Mouse (Mus musculus) CH12.LX (cell line): Measurements from ENCODE around the gene Klk15. TPM values are rescaled to one million over a fixed set of nuclear protein-coding genes. Genes with fewer than 3 reads are reported as not detected.
"Not testable (repeated sequence)": the region's sequence is repeated elsewhere in the genome, so short reads cannot be mapped to it uniquely, and the experiment has no call there.

Source experiments
- DNase-seq: peaks from one replicate; pipeline ENCODE4 v3.0.0-alpha.2; 2013; ENCODE audit errors: extremely low read depth
- H3K27ac ChIP-seq: 2 replicates; pipeline ENCODE4 v1.5.1; 2012; ENCODE audit warnings: low read depth, mild to moderate bottlenecking, control low read depth, moderate library complexity; ENCODE audit not compliant: insufficient read depth
- H3K27me3 ChIP-seq: replicated peaks from 2 replicates; pipeline ENCODE3; 2012; ENCODE audit warnings: inconsistent platforms
- H3K36me3 ChIP-seq, 2 experiments: replicated peaks in 1 of 2; 2 replicates each; pipeline versions ENCODE3 to v1.6.1; 2012; ENCODE audit warnings: inconsistent platforms in 1 of 2, low read length in 1 of 2, mild to moderate bottlenecking in 1 of 2, mixed read lengths in 1 of 2, moderate library complexity in 1 of 2; ENCODE audit not compliant: control insufficient read depth in 1 of 2, insufficient read depth in 1 of 2
- H3K4me1 ChIP-seq, 2 experiments: 2 replicates each; pipeline ENCODE4 v1.6.1; 2012; ENCODE audit warnings: inconsistent platforms in 1 of 2, moderate library complexity in 1 of 2; ENCODE audit not compliant: insufficient read depth in 2 of 2, control insufficient read depth in 1 of 2
- H3K4me2 ChIP-seq: 2 replicates; pipeline ENCODE4 v1.6.1; 2012; ENCODE audit warnings: low read depth, mild to moderate bottlenecking, control low read depth; ENCODE audit not compliant: poor library complexity, insufficient read depth, severe bottlenecking
- H3K4me3 ChIP-seq, 3 experiments: fragments of 150-350 bp in 1 of 3; sonication (generic) in 1 of 3; replicated peaks in 1 of 3; 2 replicates each; pipeline versions ENCODE3 to v1.5.1; 2011 to 2012; ENCODE audit warnings: low read depth in 2 of 3, low read length in 2 of 3, mild to moderate bottlenecking in 2 of 3, moderate library complexity in 2 of 3, control low read depth in 1 of 3, improper control_type of control experiment in 1 of 3, inconsistent platforms in 1 of 3, mixed read lengths in 1 of 3; ENCODE audit not compliant: poor library complexity in 1 of 3
- H3K79me2 ChIP-seq: replicated peaks from 2 replicates; pipeline ENCODE4 v1.6.1; 2012; ENCODE audit warnings: mild to moderate bottlenecking, moderate library complexity; ENCODE audit not compliant: control insufficient read depth, poor library complexity, insufficient read depth, severe bottlenecking; ENCODE audit errors: extremely low read depth
- H3K9ac ChIP-seq: 2 replicates; pipeline ENCODE4 v1.6.1; 2012; ENCODE audit warnings: low read depth, mild to moderate bottlenecking, control low read depth, moderate library complexity; ENCODE audit not compliant: insufficient read depth
- H3K9me3 ChIP-seq: replicated peaks from 2 replicates; pipeline ENCODE3; 2012; ENCODE audit warnings: low read length, inconsistent platforms, mixed read lengths
- BHLHE40 ChIP-seq: IDR thresholded peaks from 2 replicates; pipeline ENCODE4 v1.6.1; 2011; ENCODE audit warnings: mild to moderate bottlenecking, low read depth, low read length, improper control_type of control experiment
- CHD1 ChIP-seq: IDR thresholded peaks from 2 replicates; pipeline ENCODE4 v1.6.1; 2012; ENCODE audit warnings: low read depth, low read length, improper control_type of control experiment, inconsistent platforms
- E2F4 ChIP-seq: IDR thresholded peaks from 2 replicates; pipeline ENCODE4 v1.6.1; 2011; ENCODE audit warnings: low read depth, low read length, improper control_type of control experiment; ENCODE audit not compliant: insufficient replicate concordance
- EP300 ChIP-seq: IDR thresholded peaks from 2 replicates; pipeline ENCODE4 v1.6.1; 2011; ENCODE audit warnings: low read length, improper control_type of control experiment
- ETS1 ChIP-seq: conservative IDR thresholded peaks from 2 replicates; pipeline ENCODE4 v1.6.1; 2012; ENCODE audit warnings: low read depth, mild to moderate bottlenecking, inconsistent platforms, low read length, improper control_type of control experiment, moderate library complexity
- GABPA ChIP-seq: IDR thresholded peaks from 2 replicates; pipeline ENCODE4 v1.6.1; 2012; ENCODE audit warnings: low read depth, low read length, improper control_type of control experiment, inconsistent platforms; ENCODE audit not compliant: insufficient replicate concordance
- JUN ChIP-seq: IDR thresholded peaks from 2 replicates; pipeline ENCODE4 v1.6.1; 2011; ENCODE audit warnings: low read depth, mild to moderate bottlenecking, low read length, improper control_type of control experiment, moderate library complexity; ENCODE audit not compliant: insufficient read depth
- JUND ChIP-seq: conservative IDR thresholded peaks from 2 replicates; pipeline ENCODE4 v1.6.1; 2011; ENCODE audit warnings: low read depth, low read length, improper control_type of control experiment
- KAT2A ChIP-seq: IDR thresholded peaks from 2 replicates; pipeline ENCODE4 v1.6.1; 2012; ENCODE audit warnings: low read length, improper control_type of control experiment, inconsistent platforms; ENCODE audit not compliant: insufficient replicate concordance
- MAFK ChIP-seq: IDR thresholded peaks from 2 replicates; pipeline ENCODE4 v1.6.1; 2011; ENCODE audit warnings: low read length, improper control_type of control experiment; ENCODE audit not compliant: insufficient replicate concordance
- MAX ChIP-seq: IDR thresholded peaks from 2 replicates; pipeline ENCODE4 v1.6.1; 2011; ENCODE audit warnings: low read length, improper control_type of control experiment
- MAZ ChIP-seq: IDR thresholded peaks from 2 replicates; pipeline ENCODE4 v1.6.1; 2012; ENCODE audit warnings: low read depth, mild to moderate bottlenecking, inconsistent platforms, low read length, improper control_type of control experiment, moderate library complexity
- MEF2A ChIP-seq: IDR thresholded peaks from 2 replicates; pipeline ENCODE4 v1.6.1; 2014; ENCODE audit warnings: low read depth, mild to moderate bottlenecking, inconsistent platforms, low read length, improper control_type of control experiment, borderline replicate concordance
- MXI1 ChIP-seq: IDR thresholded peaks from 2 replicates; pipeline ENCODE4 v1.6.1; 2011; ENCODE audit warnings: mild to moderate bottlenecking, low read depth, low read length, improper control_type of control experiment
- NRF1 ChIP-seq: IDR thresholded peaks from 2 replicates; pipeline ENCODE4 v1.6.1; 2014; ENCODE audit warnings: low read depth, mild to moderate bottlenecking, inconsistent platforms, low read length, improper control_type of control experiment, moderate library complexity
- POLR2A ChIP-seq: IDR thresholded peaks from 2 replicates; pipeline ENCODE4 v1.6.1; 2011; ENCODE audit warnings: low read depth, mild to moderate bottlenecking, improper control_type of control experiment, low read length
- POLR2AphosphoS2 ChIP-seq: IDR thresholded peaks from 2 replicates; pipeline ENCODE4 v1.6.1; 2011; ENCODE audit warnings: low read depth, low read length, improper control_type of control experiment
- RCOR1 ChIP-seq: conservative IDR thresholded peaks from 2 replicates; pipeline ENCODE4 v1.6.1; 2012; ENCODE audit warnings: low read depth, mild to moderate bottlenecking, inconsistent platforms, low read length, improper control_type of control experiment
- TCF12 ChIP-seq: IDR thresholded peaks from 2 replicates; pipeline ENCODE4 v1.6.1; 2014; ENCODE audit warnings: low read depth, mild to moderate bottlenecking, inconsistent platforms, low read length, improper control_type of control experiment
- USF1 ChIP-seq: IDR thresholded peaks from 2 replicates; pipeline ENCODE4 v1.6.1; 2014; ENCODE audit warnings: low read depth, mild to moderate bottlenecking, inconsistent platforms, low read length, improper control_type of control experiment
- dilution Hi-C: fragments of 300-500 bp; cut with MboI; formaldehyde crosslinking; loops from 2 replicates; pipeline ENCODE4 v1.14.3; 2020; ENCODE audit warnings: low sequenced_read_pairs; ENCODE audit not compliant: extremely low pct_unique_long_range_greater_than_20kb, extremely low pct_ligation_motif_present
- in situ Hi-C: fragments of 300-500 bp; cut with MboI; formaldehyde crosslinking; loops from 3 replicates; pipeline ENCODE4 v1.14.3; 2019; ENCODE audit warnings: low sequenced_read_pairs, low pct_ligation_motif_present, low pct_unique_long_range_greater_than_20kb, mixed read lengths
- polyA plus RNA-seq: library from polyadenylated mRNA; unstranded; fragments of >175 nt; gene quantifications from 2 replicates; pipeline ENCODE4 v1.2.1, GENCODE M21; 2012; ENCODE audit warnings: low read depth; ENCODE audit not compliant: insufficient read length
- total RNA-seq, 2 experiments: library from RNA; depleted of rRNA; stranded (reverse); fragments of 300-350 nt in 1 of 2; fragments of >200 nt in 1 of 2; gene quantifications; 2 replicates each; pipeline ENCODE4 v1.2.3; 2012 to 2014

The Klk15 gene
- total and polyA plus RNA-seq, 3 experiments, result not detected

GRCm38 (mm10) chr7:43967058-43967457 is 33.5 kb downstream of the Klk15 start (continued):
- TF ChIP-seq POLR2A, result no peak

GRCm38 (mm10) chr7:43967612-43968011 is 34.1 kb downstream of the Klk15 start:
- H3K36me3 ChIP-seq, result no peaks in the 10 kb centered on the region
- H3K9ac ChIP-seq, result no peak overlapping the region
- H3K79me2 ChIP-seq, result no peaks in the 10 kb centered on the region
- TF ChIP-seq POLR2AphosphoS2 (no peak), E2F4 (no peak), KAT2A (no peak), USF1 (no peak), CHD1 (no peak), GABPA (no peak), ETS1 (no peak), BHLHE40 (no peak), MAFK (no peak), MAX (no peak), NRF1 (no peak), MEF2A (no peak), POLR2A (no peak), JUND (no peak), MAZ (no peak), MXI1 (no peak), TCF12 (no peak), JUN (no peak), RCOR1 (no peak), EP300 (no peak)
- dilution Hi-C loops, result no loop called here
- no peak overlapping the region for H3K4me2 ChIP-seq
- peaks cover 17 to 64% of the 10 kb centered on the region in 2 experiments for H3K4me1 ChIP-seq
- no peaks in the 10 kb centered on the region for H3K9me3 ChIP-seq
- no peak for DNase-seq
- in situ Hi-C loops, result no loop called here
- H3K4me3 ChIP-seq, result no peak overlapping the region
- H3K27me3 ChIP-seq, result no peaks in the 10 kb centered on the region
- H3K27ac ChIP-seq, result no peak overlapping the region

- H3K27me3 ChIP-seq, H3K9ac ChIP-seq, H3K36me3 ChIP-seq, dilution Hi-C loops, H3K27ac ChIP-seq, in situ Hi-C loops, H3K4me3 ChIP-seq, DNase-seq, H3K4me2 ChIP-seq, H3K9me3 ChIP-seq, H3K79me2 ChIP-seq: not testable (repeated sequence)
- peaks cover 9 to 34% of the 10 kb centered on the region in 2 experiments for H3K4me1 ChIP-seq
Measured at GRCm38 (mm10) chr7:43975761-43976160, 42.2 kb downstream of the Klk15 start, which contains the start of gene Klk1b9. Klk1b9 (plus strand) TSS chr7:43976061.
